Mouse (Mus musculus) MEL (cell line): ENCODE measurements around the gene Tmem236. TPM values are rescaled to one million over a fixed set of nuclear protein-coding genes. Genes with fewer than 3 reads are reported as not detected.

Source experiments
- DNase-seq: peaks from one replicate; pipeline ENCODE4 v3.0.0; 2011; ENCODE audit warnings: low read depth, low spot score
- H3K27ac ChIP-seq: 2 replicates; pipeline ENCODE4 v1.5.1; 2012; ENCODE audit warnings: low read depth, mild to moderate bottlenecking, control low read depth, low read length, moderate library complexity; ENCODE audit not compliant: control insufficient read depth
- H3K27me3 ChIP-seq, 2 experiments: fragments of 150-350 bp in 1 of 2; sonication (generic) in 1 of 2; 2 replicates each; pipeline ENCODE4 v1.6.1; 2012; ENCODE audit warnings: low read length in 2 of 2, mild to moderate bottlenecking in 2 of 2, improper control_type of control experiment in 1 of 2, moderate library complexity in 1 of 2; ENCODE audit not compliant: insufficient read depth in 2 of 2, control insufficient read depth in 1 of 2
- H3K36me3 ChIP-seq, 2 experiments: 2 replicates each; pipeline ENCODE4 v1.6.1; 2012 to 2014; ENCODE audit warnings: low read length in 2 of 2, improper control_type of control experiment in 1 of 2, inconsistent platforms in 1 of 2, mild to moderate bottlenecking in 1 of 2; ENCODE audit not compliant: insufficient read depth in 2 of 2, control insufficient read depth in 1 of 2
- H3K4me1 ChIP-seq, 2 experiments: fragments of 150-350 bp in 1 of 2; sonication (generic) in 1 of 2; 2 replicates each; pipeline ENCODE4 v1.6.1; 2012; ENCODE audit warnings: low read length in 2 of 2, improper control_type of control experiment in 1 of 2, mild to moderate bottlenecking in 1 of 2; ENCODE audit not compliant: insufficient read depth in 2 of 2, control insufficient read depth in 1 of 2
- H3K4me3 ChIP-seq, 2 experiments: fragments of 150-350 bp in 1 of 2; sonication (generic) in 1 of 2; 2 replicates each; pipeline ENCODE4 v1.5.1; 2012; ENCODE audit warnings: low read depth in 2 of 2, low read length in 2 of 2, mild to moderate bottlenecking in 2 of 2, moderate library complexity in 2 of 2, control low read depth in 1 of 2, improper control_type of control experiment in 1 of 2; ENCODE audit not compliant: control insufficient read depth in 1 of 2, insufficient read depth in 1 of 2
- H3K79me2 ChIP-seq: 2 replicates; pipeline ENCODE4 v1.6.1; 2012; ENCODE audit warnings: mild to moderate bottlenecking, low read length, moderate library complexity; ENCODE audit not compliant: control insufficient read depth, poor library complexity, insufficient read depth
- H3K9ac ChIP-seq: 2 replicates; pipeline ENCODE4 v1.6.1; 2012; ENCODE audit warnings: low read depth, mild to moderate bottlenecking, control low read depth, low read length, moderate library complexity; ENCODE audit not compliant: control insufficient read depth, poor library complexity, severe bottlenecking
- H3K9me3 ChIP-seq: fragments of 150-350 bp; sonication (generic); replicated peaks from 2 replicates; pipeline ENCODE4 v1.6.1; 2012; ENCODE audit warnings: mild to moderate bottlenecking, low read length, improper control_type of control experiment, moderate library complexity; ENCODE audit not compliant: insufficient read depth
- CHD2 ChIP-seq: IDR thresholded peaks from 2 replicates; pipeline ENCODE4 v1.6.1; 2011; ENCODE audit warnings: low read length, improper control_type of control experiment
- CTCF ChIP-seq, 3 experiments: IDR thresholded peaks in 2 of 3; conservative IDR thresholded peaks in 1 of 3; 2 replicates each; pipeline ENCODE4 v1.5.1; 2011 to 2012; ENCODE audit warnings: low read length in 3 of 3, low read depth in 2 of 3, mild to moderate bottlenecking in 2 of 3, improper control_type of control experiment in 1 of 3, inconsistent platforms in 1 of 3, mixed read lengths in 1 of 3, moderate library complexity in 1 of 3; ENCODE audit not compliant: control insufficient read depth in 1 of 3, insufficient read depth in 1 of 3, poor library complexity in 1 of 3, severe bottlenecking in 1 of 3
- E2F4 ChIP-seq: IDR thresholded peaks from 2 replicates; pipeline ENCODE4 v1.6.1; 2011; ENCODE audit warnings: low read depth, low read length, improper control_type of control experiment, borderline replicate concordance
- ELF1 ChIP-seq: IDR thresholded peaks from 2 replicates; pipeline ENCODE4 v1.6.1; 2014; ENCODE audit warnings: low read depth, mild to moderate bottlenecking, inconsistent platforms, low read length, improper control_type of control experiment, moderate library complexity
- ETS1 ChIP-seq: IDR thresholded peaks from 2 replicates; pipeline ENCODE4 v1.6.1; 2012; ENCODE audit warnings: low read depth, mild to moderate bottlenecking, inconsistent platforms, low read length, improper control_type of control experiment, moderate library complexity
- GABPA ChIP-seq: IDR thresholded peaks from 2 replicates; pipeline ENCODE4 v1.6.1; 2012; ENCODE audit warnings: low read depth, mild to moderate bottlenecking, inconsistent platforms, low read length, improper control_type of control experiment, moderate library complexity
- JUND ChIP-seq: IDR thresholded peaks from 2 replicates; pipeline ENCODE4 v1.6.1; 2011; ENCODE audit warnings: low read depth, mild to moderate bottlenecking, improper control_type of control experiment, low read length
- KAT2A ChIP-seq: conservative IDR thresholded peaks from 2 replicates; pipeline ENCODE4 v1.6.1; 2012; ENCODE audit warnings: low read depth, low read length, improper control_type of control experiment, inconsistent platforms
- MAFK ChIP-seq: IDR thresholded peaks from 2 replicates; pipeline ENCODE4 v1.6.1; 2011; ENCODE audit warnings: low read depth, mild to moderate bottlenecking, low read length, improper control_type of control experiment, borderline replicate concordance
- MAZ ChIP-seq: IDR thresholded peaks from 2 replicates; pipeline ENCODE4 v1.6.1; 2012; ENCODE audit warnings: low read depth, mild to moderate bottlenecking, inconsistent platforms, low read length, improper control_type of control experiment
- MYC ChIP-seq: IDR thresholded peaks from 2 replicates; pipeline ENCODE4 v1.6.1; 2011; ENCODE audit warnings: low read depth, mild to moderate bottlenecking, low read length, improper control_type of control experiment, moderate library complexity
- NRF1 ChIP-seq: IDR thresholded peaks from 2 replicates; pipeline ENCODE4 v1.6.1; 2014; ENCODE audit warnings: low read depth, mild to moderate bottlenecking, inconsistent platforms, low read length, improper control_type of control experiment, moderate library complexity; ENCODE audit not compliant: poor library complexity, insufficient read depth, severe bottlenecking
- POLR2A ChIP-seq, 2 experiments: IDR thresholded peaks; 2 replicates each; pipeline ENCODE4 v1.6.1; 2011 to 2012; ENCODE audit warnings: low read length in 2 of 2, mild to moderate bottlenecking in 2 of 2, control low read depth in 1 of 2, improper control_type of control experiment in 1 of 2, low read depth in 1 of 2, moderate library complexity in 1 of 2; ENCODE audit not compliant: control insufficient read depth in 1 of 2, insufficient read depth in 1 of 2, poor library complexity in 1 of 2
- POLR2AphosphoS5 ChIP-seq: IDR thresholded peaks from 2 replicates; pipeline ENCODE4 v1.6.1; 2012; ENCODE audit warnings: low read depth, borderline replicate concordance, mild to moderate bottlenecking, inconsistent platforms, low read length, moderate library complexity, mixed read lengths
- TAL1 ChIP-seq: IDR thresholded peaks from 2 replicates; pipeline ENCODE4 v1.6.1; 2012; ENCODE audit warnings: mild to moderate bottlenecking, inconsistent platforms, low read length, moderate library complexity, mixed read lengths
- TBP ChIP-seq: IDR thresholded peaks from 2 replicates; pipeline ENCODE4 v1.8.0; 2011; ENCODE audit warnings: low read depth, low read length, improper control_type of control experiment
- TCF12 ChIP-seq: IDR thresholded peaks from 2 replicates; pipeline ENCODE4 v1.6.1; 2014; ENCODE audit warnings: low read depth, mild to moderate bottlenecking, inconsistent platforms, low read length, improper control_type of control experiment, moderate library complexity
- USF1 ChIP-seq: IDR thresholded peaks from 2 replicates; pipeline ENCODE4 v1.6.1; 2014; ENCODE audit warnings: low read depth, mild to moderate bottlenecking, inconsistent platforms, low read length, improper control_type of control experiment, moderate library complexity
- USF2 ChIP-seq, 2 experiments: IDR thresholded peaks; 2 replicates each; pipeline ENCODE4 v1.6.1; 2011 to 2012; ENCODE audit warnings: improper control_type of control experiment in 2 of 2, low read length in 2 of 2, borderline replicate concordance in 1 of 2, inconsistent platforms in 1 of 2, low read depth in 1 of 2, mild to moderate bottlenecking in 1 of 2; ENCODE audit not compliant: insufficient read depth in 1 of 2
- ZC3H11A ChIP-seq: IDR thresholded peaks from 2 replicates; pipeline ENCODE4 v1.6.1; 2012; ENCODE audit warnings: low read depth, mild to moderate bottlenecking, inconsistent platforms, low read length, improper control_type of control experiment
- ZKSCAN1 ChIP-seq: IDR thresholded peaks from 2 replicates; pipeline ENCODE4 v1.6.1; 2012; ENCODE audit warnings: low read depth, mild to moderate bottlenecking, inconsistent platforms, low read length, improper control_type of control experiment, moderate library complexity
- ZMIZ1 ChIP-seq: IDR thresholded peaks from 2 replicates; pipeline ENCODE4 v1.6.1; 2012; ENCODE audit warnings: low read depth, mild to moderate bottlenecking, inconsistent platforms, low read length, improper control_type of control experiment, moderate library complexity
- ZNF384 ChIP-seq: IDR thresholded peaks from 2 replicates; pipeline ENCODE4 v1.6.1; 2012; ENCODE audit warnings: low read depth, mild to moderate bottlenecking, inconsistent platforms, low read length, improper control_type of control experiment
- polyA plus RNA-seq, 2 experiments: library from polyadenylated mRNA; stranded (reverse) in 1 of 2; unstranded in 1 of 2; fragments of >175 nt in 1 of 2; fragments of >200 nt in 1 of 2; gene quantifications; 2 replicates each; pipeline versions ENCODE4 v1.2.1 to v1.2.4; 2012; ENCODE audit warnings: low replicate concordance in 2 of 2, low read depth in 1 of 2; ENCODE audit not compliant: insufficient read length in 2 of 2, insufficient read depth in 1 of 2, missing spikeins in 1 of 2
- total RNA-seq: library from RNA; depleted of rRNA; stranded (reverse); fragments of 300-350 nt; gene quantifications from 2 replicates; pipeline ENCODE4 v1.2.3, GENCODE M21; 2012

Gene Tmem236
- total and polyA plus RNA-seq, 3 experiments: 0.04 to 0.06 TPM; not detected in 1

- Histone ChIP-seq H3K4me1 (no peaks in the 10 kb centered on the region), H3K9ac (no peak overlapping the region), H3K36me3 (no peaks in the 10 kb centered on the region), H3K4me3 (no peak overlapping the region), H3K9me3 (no peaks in the 10 kb centered on the region), H3K27ac (no peak overlapping the region), H3K79me2 (no peaks in the 10 kb centered on the region), H3K27me3 (peaks cover 0 to 2% of the 10 kb centered on the region in 2 experiments; a peak in 2 of 4 replicates)
- DNase-seq: no peak
- TF ChIP-seq CTCF (IDR thresholded peaks at IDR 0.05 in 2 of 3, conservative IDR thresholded peaks at IDR 0.05 in 1 of 3; ENCODE audit: control insufficient read depth in 1 of 3, insufficient read depth in 1 of 3, low read depth in 2 of 3, low read length in 3 of 3, poor library complexity in 1 of 3, severe bottlenecking in 1 of 3) (no peak), ZC3H11A (no peak), MAFK (no peak), POLR2AphosphoS5 (no peak), JUND (no peak), ZNF384 (no peak), USF2 (IDR thresholded peaks at IDR 0.05; ENCODE audit: borderline replicate concordance in 1 of 2, insufficient read depth in 1 of 2, low read depth in 1 of 2, low read length in 2 of 2) (no peak), ZKSCAN1 (no peak), GABPA (no peak), NRF1 (no peak), E2F4 (no peak), KAT2A (no peak), POLR2A (IDR thresholded peaks at IDR 0.05; ENCODE audit: control insufficient read depth in 1 of 2, insufficient read depth in 1 of 2, low read depth in 1 of 2, low read length in 2 of 2, poor library complexity in 1 of 2) (no peak), ELF1 (no peak), USF1 (no peak), TAL1 (no peak), MAZ (no peak), CHD2 (no peak), ETS1 (no peak), ZMIZ1 (no peak)
Measured at GRCm38 (mm10) chr2:14210731-14211130, 36.4 kb downstream of the Tmem236 start.

- Histone ChIP-seq H3K36me3 (no peaks in the 10 kb centered on the region), H3K9me3 (no peaks in the 10 kb centered on the region)
- DNase-seq: no peak
- TF ChIP-seq TCF12 (no peak), MYC (no peak), TBP (no peak), USF1 (no peak)
- TF ChIP-seq, all 39 proteins: peak for 0
- Histone ChIP-seq H3K27ac (no peak overlapping the region), H3K9ac (no peak overlapping the region), H3K27me3 (peaks cover 0 to 2% of the 10 kb centered on the region in 2 experiments; a peak in 2 of 4 replicates), H3K4me1 (no peaks in the 10 kb centered on the region), H3K79me2 (no peaks in the 10 kb centered on the region), H3K4me3 (no peak overlapping the region)
Measured at GRCm38 (mm10) chr2:14211606-14212005, 37.3 kb downstream of the Tmem236 start.
